Mouse (Mus musculus): ENCODE results near the gene Trpv2.

Gene Trpv2

GRCm38 (mm10) chr11:62604123-62604706 lies 29.9 kb downstream of the Trpv2 start:
- no peak for DNase-seq

GRCm38 (mm10) chr11:62604886-62605618 lies 30.8 kb downstream of the Trpv2 start:
- DNase-seq: no peak

GRCm38 (mm10) chr11:62605619-62606298 lies 31.5 kb downstream of the Trpv2 start:
- no peak for DNase-seq

- DNase-seq: no peak
Observed at GRCm38 (mm10) chr11:62606299-62607169, 32.2 kb downstream of the Trpv2 start.

GRCm38 (mm10) chr11:62607170-62607951 lies 33.1 kb downstream of the Trpv2 start:
- DNase-seq: no peak

GRCm38 (mm10) chr11:62607952-62608201 lies 33.6 kb downstream of the Trpv2 start:
- DNase-seq: no peak

- DNase-seq: no peak
Observed at GRCm38 (mm10) chr11:62608826-62609675, 34.8 kb downstream of the Trpv2 start.

GRCm38 (mm10) chr11:62610304-62610703 lies 36.0 kb downstream of the Trpv2 start:
- DNase-seq: no peak

- DNase-seq: no peak
Observed at GRCm38 (mm10) chr11:62612604-62613003, 38.3 kb downstream of the Trpv2 start.

GRCm38 (mm10) chr11:62613657-62614365 lies 39.5 kb downstream of the Trpv2 start:
- peak; percentile 89 for DNase-seq

GRCm38 (mm10) chr11:62614876-62615410 lies 40.7 kb downstream of the Trpv2 start:
- DNase-seq: no peak

- DNase-seq: no peak
Observed at GRCm38 (mm10) chr11:62615456-62615855, 41.2 kb downstream of the Trpv2 start.

GRCm38 (mm10) chr11:62621079-62621478 lies 46.8 kb downstream of the Trpv2 start:
- no peak for DNase-seq

GRCm38 (mm10) chr11:62621586-62622283 lies 47.4 kb downstream of the Trpv2 start:
- DNase-seq: no peak

GRCm38 (mm10) chr11:62622850-62623249 lies 48.6 kb downstream of the Trpv2 start:
- DNase-seq: no peak

- no peak for DNase-seq
Observed at GRCm38 (mm10) chr11:62624341-62625291, 50.3 kb downstream of the Trpv2 start.

GRCm38 (mm10) chr11:62629352-62630224 lies 55.3 kb downstream of the Trpv2 start:
- DNase-seq: no peak

Data from cerebellum, adult 11 months (tissue).